27 mouse cellular contexts compared by ENCODE assay signal in genomic region chr14:18100195-18100594, GRCm38 (mm10).
"Had no signal": no experiment of that assay in that cellular context is flagged by ENCODE, and none has a peak within 500 bp of the region (broad histone marks: within the 10 kb centered on the region; RNA-seq: fewer than 3 reads in every experiment).

No protein-coding gene starts in this region.

- H3K27ac ChIP-seq: embryonic facial prominence, embryonic 10.5 days; embryonic facial prominence, embryonic 12.5 days; embryonic facial prominence, embryonic 13.5 days; embryonic facial prominence, embryonic 15.5 days; forebrain, embryonic 10.5 days; forebrain, embryonic 12.5 days; forebrain, embryonic 13.5 days; forebrain, embryonic 15.5 days; gastrocnemius, adult 2 months; heart, adult 2 months had no signal

- H3K4me1 ChIP-seq: embryonic facial prominence, embryonic 10.5 days; embryonic facial prominence, embryonic 12.5 days; embryonic facial prominence, embryonic 15.5 days; forebrain, embryonic 10.5 days; forebrain, embryonic 12.5 days; forebrain, embryonic 13.5 days; forebrain, embryonic 15.5 days had no signal

- H3K4me3 ChIP-seq: embryonic facial prominence, embryonic 10.5 days; embryonic facial prominence, embryonic 12.5 days; embryonic facial prominence, embryonic 13.5 days; embryonic facial prominence, embryonic 15.5 days; erythroblast, embryonic 14.5 days; forebrain, embryonic 10.5 days; forebrain, embryonic 12.5 days; forebrain, embryonic 13.5 days; forebrain, embryonic 15.5 days; gastrocnemius, adult 2 months; heart, adult 2 months had no signal

- H3K4me2 ChIP-seq: embryonic facial prominence, embryonic 12.5 days; embryonic facial prominence, embryonic 13.5 days; embryonic facial prominence, embryonic 15.5 days; forebrain, embryonic 12.5 days; forebrain, embryonic 13.5 days; forebrain, embryonic 15.5 days had no signal

- H3K9me3 ChIP-seq: embryonic facial prominence, embryonic 10.5 days; embryonic facial prominence, embryonic 12.5 days; embryonic facial prominence, embryonic 13.5 days; embryonic facial prominence, embryonic 15.5 days; forebrain, embryonic 10.5 days; forebrain, embryonic 12.5 days; forebrain, embryonic 13.5 days; forebrain, embryonic 15.5 days had no signal

- H3K36me3 ChIP-seq: embryonic facial prominence, embryonic 10.5 days; embryonic facial prominence, embryonic 12.5 days; embryonic facial prominence, embryonic 13.5 days; embryonic facial prominence, embryonic 15.5 days; forebrain, embryonic 10.5 days; forebrain, embryonic 12.5 days; forebrain, embryonic 15.5 days had no signal

- ATAC-seq: forebrain, embryonic 13.5 days; forebrain, embryonic 14.5 days; forebrain, embryonic 15.5 days; forebrain, embryonic 16.5 days; forebrain, postnatal 0 days had no signal

- DNase-seq: cerebellum, adult 9-10 months; cerebellum, adult 9-11 months; cerebellum, postnatal 10 days; cerebellum, postnatal 14 days; cerebellum, postnatal 25 days; cerebellum, postnatal 36 days; embryo, embryonic 11 days; forebrain, postnatal 0 days; gastrocnemius, adult 2 months; gastrocnemius, postnatal 10 days; gastrocnemius, postnatal 14 days; gastrocnemius, postnatal 25 days; gastrocnemius, postnatal 36 days; heart, adult 11 months; heart, adult 18-20 months; heart, adult 2 months had no signal

- H3K9ac ChIP-seq: embryonic facial prominence, embryonic 12.5 days; embryonic facial prominence, embryonic 13.5 days; embryonic facial prominence, embryonic 15.5 days; forebrain, embryonic 12.5 days; forebrain, embryonic 13.5 days; forebrain, embryonic 15.5 days; forebrain, postnatal 0 days had no signal

- H3K27me3 ChIP-seq: embryonic facial prominence, embryonic 12.5 days; embryonic facial prominence, embryonic 13.5 days; embryonic facial prominence, embryonic 15.5 days; forebrain, embryonic 12.5 days; forebrain, embryonic 13.5 days; forebrain, embryonic 15.5 days had no signal
